8 mouse cellular contexts compared by ENCODE assay signal in the genomic region with DNA sequence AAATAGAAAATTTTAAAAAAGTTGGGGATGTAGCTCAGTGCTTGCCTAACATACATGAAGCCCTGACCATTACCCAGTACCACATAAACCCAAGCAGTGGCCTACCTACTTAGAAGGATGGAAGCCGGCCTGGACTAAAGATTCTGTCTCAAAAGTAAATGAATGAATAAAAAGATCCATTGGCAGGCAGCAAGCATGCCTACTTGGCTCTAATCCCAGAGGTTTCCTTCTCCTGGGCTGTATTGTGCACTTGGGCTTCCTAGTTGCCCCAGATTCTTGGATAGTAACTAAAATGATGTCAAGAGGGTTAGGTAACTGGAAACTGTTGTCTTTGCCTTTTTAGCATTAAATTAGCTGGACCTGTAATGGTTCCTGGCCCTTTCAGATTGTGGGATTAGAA. TPM values are rescaled to one million over a fixed set of nuclear protein-coding genes. Genes with fewer than 3 reads are reported as not detected.
DNase-seq lines count a peak whose midpoint lies in the region; ATAC-seq lines count a peak whose summit lies in the region.

No protein-coding gene starts in this region.

- peak overlapping the region; percentile 13 for H3K9ac ChIP-seq in lung, embryonic 16.5 days (ENCODE audit: low read length)
- peak overlapping the region; percentile 87 for H3K9ac ChIP-seq in embryonic facial prominence, embryonic 12.5 days
- H3K9ac ChIP-seq in kidney, embryonic 15.5 days, result peak overlapping the region; percentile 94
- peak overlapping the region; percentile 88 for H3K9ac ChIP-seq in neural tube, embryonic 12.5 days

- no peaks in the 10 kb centered on the region for H3K27me3 ChIP-seq in lung, embryonic 16.5 days (ENCODE audit: control insufficient read depth, insufficient read depth, low read depth, low read length)
- no peaks in the 10 kb centered on the region for H3K27me3 ChIP-seq in embryonic facial prominence, embryonic 12.5 days
- no peaks in the 10 kb centered on the region for H3K27me3 ChIP-seq in kidney, embryonic 15.5 days
- no peaks in the 10 kb centered on the region for H3K27me3 ChIP-seq in neural tube, embryonic 12.5 days (replicated peaks)

- peak overlapping the region; percentile 90 for H3K4me3 ChIP-seq in lung, embryonic 16.5 days (ENCODE audit: low read length)
- H3K4me3 ChIP-seq in embryonic facial prominence, embryonic 12.5 days, result peak overlapping the region; percentile 94
- peak overlapping the region; percentile 99 for H3K4me3 ChIP-seq in kidney, embryonic 15.5 days (replicated peaks)
- peak overlapping the region; percentile 97 for H3K4me3 ChIP-seq in neural tube, embryonic 12.5 days

- H3K27ac ChIP-seq in lung, embryonic 16.5 days (ENCODE audit: low read length), result no peak overlapping the region
- no peak overlapping the region for H3K27ac ChIP-seq in embryonic facial prominence, embryonic 12.5 days
- 0 out of 2 replicates have a peak overlapping the region, but pooled peaks have one; percentile 100 for H3K27ac ChIP-seq in kidney, embryonic 15.5 days
- H3K27ac ChIP-seq in neural tube, embryonic 12.5 days, result no peak overlapping the region

- H3K9me3 ChIP-seq in lung, embryonic 16.5 days (ENCODE audit: control insufficient read depth, low read length), result no peaks in the 10 kb centered on the region
- H3K9me3 ChIP-seq in embryonic facial prominence, embryonic 12.5 days, result no peaks in the 10 kb centered on the region
- no peaks in the 10 kb centered on the region for H3K9me3 ChIP-seq in kidney, embryonic 15.5 days (replicated peaks)
- no peaks in the 10 kb centered on the region for H3K9me3 ChIP-seq in neural tube, embryonic 12.5 days

- 0% methylated on average over 1 of the region's 1 CpGs for WGBS in lung, embryonic 16.5 days
- WGBS in embryonic facial prominence, embryonic 12.5 days, result 5% methylated on average over 1 of the region's 1 CpGs
- 6% methylated on average over 1 of the region's 1 CpGs for WGBS in kidney, embryonic 15.5 days
- WGBS in neural tube, embryonic 12.5 days, result 9% methylated on average over 1 of the region's 1 CpGs

- H3K4me1 ChIP-seq in lung, embryonic 16.5 days (replicated peaks; ENCODE audit: control insufficient read depth, insufficient read depth, low read length), result peaks cover 21% of the 10 kb centered on the region
- peaks cover 19% of the 10 kb centered on the region for H3K4me1 ChIP-seq in embryonic facial prominence, embryonic 12.5 days
- peaks cover 28% of the 10 kb centered on the region for H3K4me1 ChIP-seq in kidney, embryonic 15.5 days
- H3K4me1 ChIP-seq in neural tube, embryonic 12.5 days, result peaks cover 29% of the 10 kb centered on the region

- H3K36me3 ChIP-seq in lung, embryonic 16.5 days (ENCODE audit: control insufficient read depth, insufficient read depth, low read length), result no peaks in the 10 kb centered on the region
- 0 out of 2 replicates have a peak, but pooled peaks cover 15% of the 10 kb centered on the region for H3K36me3 ChIP-seq in embryonic facial prominence, embryonic 12.5 days
- peaks cover 32% of the 10 kb centered on the region for H3K36me3 ChIP-seq in kidney, embryonic 15.5 days
- peaks cover 19% of the 10 kb centered on the region for H3K36me3 ChIP-seq in neural tube, embryonic 12.5 days

- no peak for ATAC-seq in lung, embryonic 16.5 days (ENCODE audit: low read depth)
- no peak for ATAC-seq in embryonic facial prominence, embryonic 12.5 days (ENCODE audit: insufficient number of reproducible peaks, insufficient read depth, low FRiP score, low TSS enrichment)
- ATAC-seq in kidney, embryonic 15.5 days (replicated peaks; ENCODE audit: low FRiP score), result no peak
- ATAC-seq in neural tube, embryonic 12.5 days (ENCODE audit: low FRiP score, low read depth), result no peak

- peak overlapping the region; percentile 83 for H3K4me2 ChIP-seq in lung, embryonic 16.5 days (ENCODE audit: low read depth, low read length)
- H3K4me2 ChIP-seq in embryonic facial prominence, embryonic 12.5 days (replicated peaks), result peak overlapping the region; percentile 84
- peak overlapping the region; percentile 93 for H3K4me2 ChIP-seq in kidney, embryonic 15.5 days
- peak overlapping the region; percentile 94 for H3K4me2 ChIP-seq in neural tube, embryonic 12.5 days (replicated peaks)

- no peak for DNase-seq in lung, postnatal 4 days
- no peak for DNase-seq in yolk sac, embryonic 10.5 days (ENCODE audit: low spot score)
- no peak for DNase-seq in right cerebral cortex, postnatal 25 days
- no peak for DNase-seq in cerebellum, postnatal 4 days (ENCODE audit: low spot score in 2 of 2)

RNA-seq across cellular contexts. Expression of a gene that starts 1.6 kb away (rescaled TPM):
- polyA plus RNA-seq in lung, embryonic 16.5 days (2015; fragmentation: Nextera tagmentation; extraction: Ambion mirVana), result 3.5 and 4.4 TPM in 2 replicates
- 4.3 and 5.6 TPM in 2 replicates for polyA plus RNA-seq in embryonic facial prominence, embryonic 12.5 days (2016; fragmentation: Nextera tagmentation; extraction: Ambion mirVana)
- 3.7 and 4.0 TPM in 2 replicates for polyA plus RNA-seq in kidney, embryonic 15.5 days (2015; fragmentation: Nextera tagmentation; extraction: Ambion mirVana)
- polyA plus RNA-seq in neural tube, embryonic 12.5 days (2016; fragmentation: Nextera tagmentation; extraction: Ambion mirVana), result 3.7 and 5.3 TPM in 2 replicates

RNA-seq across cellular contexts. Expression of a gene that starts 23.4 kb away (rescaled TPM):
- 17.9 and 20.0 TPM in 2 replicates for polyA plus RNA-seq in lung, embryonic 16.5 days (2015; fragmentation: Nextera tagmentation; extraction: Ambion mirVana)
- 19.2 and 24.0 TPM in 2 replicates for polyA plus RNA-seq in embryonic facial prominence, embryonic 12.5 days (2016; fragmentation: Nextera tagmentation; extraction: Ambion mirVana)
- polyA plus RNA-seq in kidney, embryonic 15.5 days (2015; fragmentation: Nextera tagmentation; extraction: Ambion mirVana), result 21.8 and 22.1 TPM in 2 replicates
- polyA plus RNA-seq in neural tube, embryonic 12.5 days (2016; fragmentation: Nextera tagmentation; extraction: Ambion mirVana), result 16.4 and 16.6 TPM in 2 replicates

RNA-seq across cellular contexts. Expression of a gene that starts 25.9 kb away (rescaled TPM):
- polyA plus RNA-seq in lung, embryonic 16.5 days (2015; fragmentation: Nextera tagmentation; extraction: Ambion mirVana), result 0.29 TPM in 1 of 2 replicates, not detected in the other
- polyA plus RNA-seq in embryonic facial prominence, embryonic 12.5 days (2016; fragmentation: Nextera tagmentation; extraction: Ambion mirVana), result 0.49 TPM in 1 of 2 replicates, not detected in the other
- 0.32 and 0.75 TPM in 2 replicates for polyA plus RNA-seq in kidney, embryonic 15.5 days (2015; fragmentation: Nextera tagmentation; extraction: Ambion mirVana)
- polyA plus RNA-seq in neural tube, embryonic 12.5 days (2016; fragmentation: Nextera tagmentation; extraction: Ambion mirVana), result 1.0 TPM in 1 of 2 replicates, not detected in the other

RNA-seq across cellular contexts. Expression of a gene that starts 33.9 kb away (rescaled TPM):
- 23.3 and 26.2 TPM in 2 replicates for polyA plus RNA-seq in lung, embryonic 16.5 days (2015; fragmentation: Nextera tagmentation; extraction: Ambion mirVana)
- 20.4 and 23.9 TPM in 2 replicates for polyA plus RNA-seq in embryonic facial prominence, embryonic 12.5 days (2016; fragmentation: Nextera tagmentation; extraction: Ambion mirVana)
- polyA plus RNA-seq in kidney, embryonic 15.5 days (2015; fragmentation: Nextera tagmentation; extraction: Ambion mirVana), result 26.2 and 26.3 TPM in 2 replicates
- polyA plus RNA-seq in neural tube, embryonic 12.5 days (2016; fragmentation: Nextera tagmentation; extraction: Ambion mirVana), result 18.6 and 19.5 TPM in 2 replicates

RNA-seq across cellular contexts. Expression of a gene that starts 41.9 kb away (rescaled TPM):
- polyA plus RNA-seq in lung, embryonic 16.5 days (2015; fragmentation: Nextera tagmentation; extraction: Ambion mirVana), result 12.3 and 13.0 TPM in 2 replicates
- polyA plus RNA-seq in embryonic facial prominence, embryonic 12.5 days (2016; fragmentation: Nextera tagmentation; extraction: Ambion mirVana), result 15.3 and 16.1 TPM in 2 replicates
- 12.3 and 12.4 TPM in 2 replicates for polyA plus RNA-seq in kidney, embryonic 15.5 days (2015; fragmentation: Nextera tagmentation; extraction: Ambion mirVana)
- 10.1 and 10.6 TPM in 2 replicates for polyA plus RNA-seq in neural tube, embryonic 12.5 days (2016; fragmentation: Nextera tagmentation; extraction: Ambion mirVana)

Comparison
In these comparisons a context has a peak if more than half of its experiments do, and no peak if none do; other contexts are left out.
1. H3K9ac ChIP-seq: peak in every context shown above with its lines; median percentile 94 in kidney, embryonic 15.5 days; 88 in neural tube, embryonic 12.5 days; 87 in embryonic facial prominence, embryonic 12.5 days; 13 in lung, embryonic 16.5 days.